Mouse (Mus musculus) embryonic facial prominence, embryonic 11.5 days (tissue): ENCODE results near the gene Hist1h4h. TPM values are rescaled to one million over a fixed set of nuclear protein-coding genes. Genes with fewer than 3 reads are reported as not detected.
A peak's percentile ranks its signal among the peaks of the same experiment; 100 is the strongest.
"Not testable (repeated sequence)": the region's sequence is repeated elsewhere in the genome, so short reads cannot be mapped to it uniquely, and the experiment has no call there.

Experiments
- ATAC-seq: fragments of 200-750 bp; cut with Nextera tagmentation; replicated peaks from 2 replicates; pipeline ENCODE4 v1.8.0; 2017; ENCODE audit warnings: low read depth; ENCODE audit not compliant: insufficient number of reproducible peaks, low FRiP score, low TSS enrichment
- DNase-seq: peaks from one replicate; pipeline ENCODE4 v3.0.0-alpha.2; 2015; ENCODE audit warnings: low spot score
- H3K27ac ChIP-seq: fragments of 300-500 bp; sonication (generic); replicated peaks from 2 replicates; pipeline ENCODE4 v1.5.1; 2014; ENCODE audit warnings: mild to moderate bottlenecking, low read depth, low read length, control low read depth
- H3K27me3 ChIP-seq: fragments of 300-500 bp; sonication (generic); 2 replicates; pipeline ENCODE4 v1.6.1; 2014; ENCODE audit warnings: mild to moderate bottlenecking, low read length, moderate library complexity, mixed read lengths; ENCODE audit not compliant: control insufficient read depth, insufficient read depth
- H3K36me3 ChIP-seq: fragments of 300-500 bp; sonication (generic); replicated peaks from 2 replicates; pipeline ENCODE4 v1.6.1; 2014; ENCODE audit warnings: low read depth, mild to moderate bottlenecking, low read length, moderate library complexity, mixed read lengths; ENCODE audit not compliant: control insufficient read depth, insufficient read depth
- H3K4me1 ChIP-seq: fragments of 300-500 bp; sonication (generic); 2 replicates; pipeline ENCODE4 v1.6.1; 2014; ENCODE audit warnings: low read length, mixed read lengths; ENCODE audit not compliant: control insufficient read depth, insufficient read depth
- H3K4me2 ChIP-seq: fragments of 300-500 bp; sonication (generic); 2 replicates; pipeline ENCODE4 v1.6.1; 2014; ENCODE audit warnings: low read depth, mild to moderate bottlenecking, control low read depth, low read length, moderate library complexity
- H3K4me3 ChIP-seq: fragments of 300-500 bp; sonication (generic); 2 replicates; pipeline ENCODE4 v1.5.1; 2014; ENCODE audit warnings: low read depth, low read length, control low read depth
- H3K9ac ChIP-seq: fragments of 300-500 bp; sonication (generic); replicated peaks from 2 replicates; pipeline ENCODE4 v1.6.1; 2014; ENCODE audit warnings: mild to moderate bottlenecking, control low read depth, low read length
- H3K9me3 ChIP-seq: fragments of 300-500 bp; sonication (generic); replicated peaks from 2 replicates; pipeline ENCODE4 v1.6.1; 2016; ENCODE audit warnings: mild to moderate bottlenecking, low read length, inconsistent platforms, mixed read lengths; ENCODE audit not compliant: control insufficient read depth
- WGBS: fragments of 180-500 bp; shearing (Covaris S2); extraction: QIAGEN DNeasy Blood & Tissue Kit; methylation state at CpG from one replicate; pipeline ENCODE4 v1.1.7; 2014; 5-methylcytosine and 5-hydroxymethylcytosine counted together
- polyA plus RNA-seq: library from polyadenylated mRNA; unstranded; fragments of >200 nt; fragmentation: Nextera tagmentation; extraction: Ambion mirVana; gene quantifications from 2 replicates; pipeline ENCODE4 v1.2.1, GENCODE M21; 2014

Hist1h4h gene
- polyA plus RNA-seq, 1 experiment from 2014 or later = 3.5 TPM

DNA sequence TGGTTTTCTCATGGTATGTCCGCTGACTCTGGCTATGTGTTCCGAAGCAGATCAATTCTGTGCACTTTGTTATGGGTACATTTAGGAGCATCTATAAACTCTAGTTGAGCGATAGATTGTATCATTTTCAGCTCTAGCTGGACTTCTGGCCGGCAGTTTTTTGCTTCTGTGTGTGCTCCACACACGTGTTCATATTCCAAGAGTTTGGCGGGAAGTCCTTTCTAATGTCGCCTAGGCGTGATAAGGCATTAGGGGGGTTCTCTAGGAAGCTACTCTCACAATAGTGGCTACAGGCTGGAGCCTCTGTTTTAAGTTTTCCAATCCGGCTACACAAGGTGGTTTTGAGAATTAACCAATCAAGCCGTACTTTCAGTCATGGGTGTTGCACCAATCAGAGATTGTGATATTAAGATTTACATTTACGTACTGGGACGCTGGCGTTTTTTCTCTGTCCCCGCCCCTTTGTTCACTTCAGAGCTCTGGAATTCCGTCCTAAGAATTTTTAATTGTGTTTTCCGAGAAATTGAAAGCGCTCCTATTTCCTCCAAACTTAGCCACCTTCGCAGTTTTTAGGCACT lies 25.1 kb downstream of the Hist1h4h start:
- H3K4me2 ChIP-seq = peak overlapping the region; percentile 80
- no peaks in the 10 kb centered on the region for H3K27me3 ChIP-seq
- H3K4me3 ChIP-seq = peak overlapping the region; percentile 64
- peak overlapping the region; percentile 80 for H3K9ac ChIP-seq
- no peaks in the 10 kb centered on the region for H3K9me3 ChIP-seq
- DNase-seq (peak; percentile 96), ATAC-seq (peak; percentile 76)
- WGBS = 0% methylated on average over 18 of the region's 18 CpGs
- no peaks in the 10 kb centered on the region for H3K36me3 ChIP-seq
- H3K27ac ChIP-seq = peak overlapping the region; percentile 98
- no peaks in the 10 kb centered on the region for H3K4me1 ChIP-seq

DNA sequence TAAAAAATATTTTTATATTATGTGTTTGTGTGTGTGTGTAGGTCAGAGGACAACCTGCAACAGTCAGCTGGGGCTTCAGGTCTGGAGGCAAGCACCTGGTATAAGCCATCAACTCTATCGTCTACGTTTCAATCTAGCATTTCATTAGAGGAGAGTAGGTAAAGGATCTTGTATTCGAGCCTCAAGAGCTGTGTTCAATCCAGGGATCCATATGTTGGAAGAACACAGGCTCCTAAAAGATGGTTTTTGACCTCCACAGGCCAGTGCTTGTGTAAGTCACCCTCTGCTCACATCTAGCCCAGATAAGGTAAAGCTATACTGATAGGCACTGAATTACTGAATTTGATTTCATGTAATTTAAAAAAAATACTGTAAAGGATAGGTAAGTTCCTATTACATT lies 26.1 kb downstream of the Hist1h4h start:
- Histone ChIP-seq H3K4me1 (no peaks in the 10 kb centered on the region), H3K27me3 (no peaks in the 10 kb centered on the region), H3K9me3 (no peaks in the 10 kb centered on the region), H3K36me3 (no peaks in the 10 kb centered on the region), H3K4me3 (no peak overlapping the region), H3K9ac (no peak overlapping the region; the same call in 1 of the 2 replicates), H3K27ac (peak overlapping the region; percentile 72; the same call in 1 of the 2 replicates), H3K4me2 (peak overlapping the region; percentile 10; the same call in 1 of the 2 replicates)
- 75% methylated on average over 3 of the region's 3 CpGs for WGBS
- DNase-seq (no peak), ATAC-seq (no peak)

DNA sequence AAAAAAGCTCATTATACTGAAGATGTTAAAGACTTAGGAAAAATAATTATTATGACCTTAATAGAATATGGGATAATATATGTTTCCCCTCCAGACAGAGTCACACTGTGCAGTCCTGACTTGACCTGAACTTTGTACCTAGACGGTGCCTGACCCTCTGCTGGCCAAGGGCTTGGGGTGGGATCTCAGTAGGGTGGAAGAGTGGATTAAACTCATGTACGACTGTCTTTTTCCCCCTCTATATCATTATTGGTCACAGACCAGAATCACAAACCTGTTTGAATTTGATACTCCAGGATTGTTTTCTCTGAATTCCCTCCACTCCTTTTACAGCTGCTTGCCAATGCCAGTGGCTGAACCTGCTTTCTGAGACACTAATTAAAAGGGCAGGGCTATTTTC lies 29.8 kb downstream of the Hist1h4h start:
- not testable (repeated sequence) for H3K27ac ChIP-seq, H3K4me3 ChIP-seq, H3K27me3 ChIP-seq, ATAC-seq, H3K4me2 ChIP-seq, DNase-seq, H3K9ac ChIP-seq, H3K9me3 ChIP-seq, H3K4me1 ChIP-seq, H3K36me3 ChIP-seq
- 20% methylated on average over 2 of the region's 2 CpGs for WGBS

DNA sequence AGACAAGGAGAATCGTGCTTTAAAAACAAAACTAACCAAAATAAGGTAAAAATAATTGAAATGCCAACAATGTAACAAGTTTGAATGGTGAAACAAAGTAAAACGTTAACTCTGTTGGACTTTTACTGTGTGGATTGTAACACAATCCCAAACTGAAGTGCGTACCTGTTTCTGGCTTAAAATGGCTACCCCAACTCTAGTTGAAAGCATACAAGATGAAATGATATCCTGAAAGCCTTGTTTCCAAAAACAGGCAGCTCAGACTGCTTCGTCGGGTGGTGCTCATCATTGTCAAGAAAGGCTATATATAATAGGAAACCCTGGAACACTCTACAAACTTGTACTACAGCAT lies 30.7 kb downstream of the Hist1h4h start:
- ATAC-seq, H3K4me1 ChIP-seq, H3K27me3 ChIP-seq, H3K9me3 ChIP-seq, H3K36me3 ChIP-seq, H3K4me2 ChIP-seq, DNase-seq: not testable (repeated sequence)
- Histone ChIP-seq H3K4me3 (peak overlapping the region; percentile 30), H3K27ac (peak overlapping the region; percentile 76), H3K9ac (peak overlapping the region; percentile 52)
- 0% methylated on average over 2 of the region's 5 CpGs for whole genome bisulfite sequencing

DNA sequence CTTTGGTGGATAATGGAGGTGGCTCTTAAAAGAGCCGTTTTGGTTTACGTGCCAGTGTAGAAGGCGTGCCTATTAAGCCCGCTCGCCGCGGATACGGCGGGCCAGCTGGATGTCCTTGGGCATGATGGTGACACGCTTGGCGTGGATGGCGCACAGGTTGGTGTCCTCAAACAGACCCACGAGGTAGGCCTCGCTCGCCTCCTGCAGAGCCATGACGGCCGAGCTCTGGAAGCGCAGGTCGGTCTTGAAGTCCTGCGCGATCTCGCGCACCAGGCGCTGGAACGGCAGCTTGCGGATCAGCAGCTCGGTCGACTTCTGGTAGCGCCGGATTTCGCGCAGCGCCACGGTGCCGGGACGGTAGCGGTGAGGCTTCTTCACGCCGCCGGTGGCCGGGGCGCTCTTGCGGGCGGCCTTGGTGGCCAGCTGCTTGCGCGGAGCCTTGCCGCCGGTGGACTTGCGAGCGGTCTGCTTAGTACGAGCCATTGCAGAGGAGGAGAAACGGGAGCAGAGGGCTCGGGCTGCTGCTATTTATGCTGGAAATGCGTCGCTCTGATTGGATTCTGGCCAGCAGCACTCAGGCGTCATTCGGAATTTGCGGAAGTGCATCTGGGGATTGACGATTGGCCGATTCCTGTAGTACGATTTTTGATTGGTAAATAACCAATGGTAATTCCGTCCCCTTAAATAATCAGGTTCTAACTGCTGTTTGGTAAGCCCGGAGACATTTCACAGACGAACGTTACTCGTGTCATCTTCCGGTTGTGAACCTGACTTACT lies 31.2 kb downstream of the Hist1h4h start, which contains the start of gene Hist1h3e:
Gene Hist1h3e (minus strand): TSS at position 487 of the 777 bp plus-strand sequence.
- H3K4me1 ChIP-seq, H3K27me3 ChIP-seq, H3K9me3 ChIP-seq, H3K36me3 ChIP-seq: not testable (repeated sequence)
- under 1% methylated on average over 33 of the region's 67 CpGs for WGBS
- Histone ChIP-seq H3K4me2 (peak within 1 kb of the TSS; percentile 62), H3K9ac (peak within 1 kb of the TSS; percentile 67), H3K27ac (peak within 1 kb of the TSS; percentile 95), H3K4me3 (peak within 1 kb of the TSS; percentile 30)
- ATAC-seq = peak; percentile 97
- DNase-seq = peak; percentile 97

DNA sequence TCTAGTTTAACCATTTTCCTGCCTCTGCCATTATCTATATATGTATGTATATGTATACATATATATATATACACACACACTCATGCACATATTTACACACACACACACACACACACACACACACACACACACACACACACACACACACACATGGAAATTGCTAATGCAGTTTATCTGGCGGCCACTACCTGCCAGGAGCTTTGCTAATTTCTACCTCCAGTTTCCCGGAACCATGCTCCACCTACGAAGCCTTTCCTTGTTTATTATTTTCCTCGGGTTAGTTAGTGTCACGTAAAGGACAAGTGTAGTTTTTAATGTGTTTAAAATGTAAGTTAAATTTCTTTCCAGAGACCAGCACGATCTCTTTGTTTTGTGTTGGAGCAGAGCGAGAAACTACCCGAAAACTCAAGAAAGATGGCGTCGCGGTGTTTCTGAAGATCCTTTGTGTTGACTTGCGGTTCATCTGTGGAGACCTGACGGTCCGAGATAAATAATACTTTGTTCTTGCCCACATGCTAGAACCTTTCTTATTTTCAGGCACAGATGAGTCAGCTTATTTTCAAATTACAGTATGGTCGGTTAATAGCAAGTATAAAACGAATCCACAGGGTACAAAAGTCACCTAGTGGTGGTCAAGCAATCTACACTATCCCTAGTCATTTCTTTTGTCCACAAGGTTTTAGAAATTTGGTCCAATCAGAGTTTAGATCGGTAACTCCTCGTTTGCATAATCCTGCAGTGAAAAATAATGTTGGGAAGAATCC lies 32.0 kb downstream of the Hist1h4h start:
- Histone ChIP-seq H3K4me2 (peak overlapping the region; percentile 62), H3K27me3 (no peaks in the 10 kb centered on the region), H3K9ac (peak overlapping the region; percentile 67), H3K4me3 (peak overlapping the region; percentile 30), H3K36me3 (no peaks in the 10 kb centered on the region), H3K27ac (peak overlapping the region; percentile 95), H3K4me1 (no peaks in the 10 kb centered on the region), H3K9me3 (no peaks in the 10 kb centered on the region)
- DNase-seq (peak; percentile 82), ATAC-seq (peak; percentile 41; the same call in 1 of the 2 replicates)
- WGBS = 4% methylated on average over 18 of the region's 18 CpGs

DNA sequence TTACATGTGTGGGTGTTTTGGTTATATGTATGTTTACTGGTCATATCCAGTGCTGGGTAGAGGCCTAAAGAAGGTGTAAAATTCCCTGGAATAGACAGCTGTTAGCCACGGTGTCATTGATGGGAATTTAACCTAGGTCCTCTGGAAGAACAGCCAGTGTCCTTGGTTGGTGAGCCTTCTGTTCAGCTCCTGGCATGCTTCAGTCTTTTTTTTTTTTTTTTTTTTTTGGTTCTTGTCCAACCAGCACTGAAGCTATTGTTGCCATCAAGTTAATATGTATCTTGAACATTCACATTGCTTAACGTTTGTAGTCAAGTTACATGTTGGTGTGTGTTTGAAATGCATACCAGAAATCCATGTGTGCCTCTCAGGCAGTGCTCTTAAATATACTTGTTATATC lies 33.6 kb downstream of the Hist1h4h start:
- no peaks in the 10 kb centered on the region for H3K4me1 ChIP-seq
- H3K4me2 ChIP-seq = no peak overlapping the region
- WGBS = 85% methylated on average over 2 of the region's 2 CpGs
- no peak for DNase-seq
- no peak overlapping the region for H3K27ac ChIP-seq
- ATAC-seq = no peak
- H3K9me3 ChIP-seq = no peaks in the 10 kb centered on the region
- no peaks in the 10 kb centered on the region for H3K36me3 ChIP-seq
- no peaks in the 10 kb centered on the region for H3K27me3 ChIP-seq
- no peak overlapping the region for H3K4me3 ChIP-seq
- no peak overlapping the region for H3K9ac ChIP-seq
